Mouse (Mus musculus): ENCODE results near the gene Scgb2b27. TPM values are rescaled to one million over a fixed set of nuclear protein-coding genes. Genes with fewer than 3 reads are reported as not detected.

Gene Scgb2b27
- not detected in 2 replicates for polyA plus RNA-seq (2012; ENCODE audit: low replicate concordance)

DNA sequence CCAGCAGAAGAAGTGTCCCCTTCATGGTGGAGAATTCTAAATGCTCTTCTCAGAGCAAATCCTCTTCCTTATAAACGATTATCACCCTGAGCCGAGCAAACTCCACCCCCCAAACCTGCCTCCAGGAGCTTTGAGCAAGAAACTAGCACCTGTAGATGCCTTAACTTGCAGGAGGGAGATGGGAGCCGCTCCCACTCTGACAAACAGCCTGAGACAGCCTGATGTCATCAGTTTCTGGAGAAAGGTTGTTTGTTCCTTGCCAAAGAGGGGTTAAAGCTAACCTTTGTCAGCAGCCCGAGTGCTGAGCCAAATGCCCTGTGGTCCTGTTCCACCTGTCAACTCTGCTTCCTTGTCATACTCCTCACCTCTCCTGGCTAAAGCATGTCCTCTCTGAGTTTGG is at the start of gene Scgb2b27:
Gene Scgb2b27 (minus strand): TSS at position 101 of the 400 bp plus-strand sequence.

DNA sequence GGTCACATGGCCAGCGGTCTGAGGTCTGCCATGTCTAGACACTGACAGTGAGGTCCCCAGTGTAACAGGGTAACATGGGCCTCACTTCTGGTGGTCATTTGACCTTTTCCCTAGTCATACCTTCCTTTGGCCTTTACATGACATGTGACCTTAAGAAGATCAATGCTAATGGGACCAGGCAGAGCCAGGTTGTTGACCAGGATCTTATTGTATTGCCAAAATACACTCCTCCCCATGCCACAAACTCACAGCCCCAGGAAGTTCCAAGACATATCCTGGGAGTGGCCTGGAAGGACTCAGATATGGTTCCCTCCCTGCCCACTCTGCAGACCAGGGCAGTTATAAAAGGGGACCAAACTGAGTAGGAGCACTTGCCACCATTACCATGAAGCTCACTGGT is 7.4 kb upstream of the Scgb2b27 start, which contains the start of gene Scgb1b27:
Gene Scgb1b27 (plus strand): TSS at position 301 of the 400 bp plus-strand sequence.

Other genes with a start within 250 kb of the Scgb2b27 start
- gene Scgb2b26, start 68.9 kb downstream of the Scgb2b27 start, polyA plus RNA-seq (2012; ENCODE audit: low replicate concordance), result not detected in 2 replicates
- gene Scgb1b27, start 7.5 kb upstream of the Scgb2b27 start, polyA plus RNA-seq (2012; ENCODE audit: low replicate concordance), result not detected in 2 replicates
- gene Scgb1b30, start 81.5 kb upstream of the Scgb2b27 start, polyA plus RNA-seq (2012; ENCODE audit: low replicate concordance), result not detected in 2 replicates
- gene Wtip, start 119.3 kb upstream of the Scgb2b27 start, polyA plus RNA-seq (2012; ENCODE audit: low replicate concordance), result 2.8 and 4.3 TPM in 2 replicates
- gene Uba2, start 155.7 kb upstream of the Scgb2b27 start, polyA plus RNA-seq (2012; ENCODE audit: low replicate concordance), result 11.6 and 23.5 TPM in 2 replicates
- gene Pdcd2l, start 182.7 kb upstream of the Scgb2b27 start, polyA plus RNA-seq (2012; ENCODE audit: low replicate concordance), result 4.8 and 7.2 TPM in 2 replicates
- 225 and 958 TPM in 2 replicates for gene Gpi1, start 216.4 kb upstream of the Scgb2b27 start, polyA plus RNA-seq (2012; ENCODE audit: low replicate concordance)
- not detected in 2 replicates for gene Gm6096, start 237.1 kb upstream of the Scgb2b27 start, polyA plus RNA-seq (2012; ENCODE audit: low replicate concordance)